Mouse (Mus musculus): ENCODE measurements around the gene Khdrbs1. TPM values are rescaled to one million over a fixed set of nuclear protein-coding genes. Genes with fewer than 3 reads are reported as not detected.
"Not testable (repeated sequence)": the region's sequence is repeated elsewhere in the genome, so short reads cannot be mapped to it uniquely, and the experiment has no call there.

Gene Khdrbs1
- total RNA-seq, 1 experiment, result 58.2 TPM

DNA sequence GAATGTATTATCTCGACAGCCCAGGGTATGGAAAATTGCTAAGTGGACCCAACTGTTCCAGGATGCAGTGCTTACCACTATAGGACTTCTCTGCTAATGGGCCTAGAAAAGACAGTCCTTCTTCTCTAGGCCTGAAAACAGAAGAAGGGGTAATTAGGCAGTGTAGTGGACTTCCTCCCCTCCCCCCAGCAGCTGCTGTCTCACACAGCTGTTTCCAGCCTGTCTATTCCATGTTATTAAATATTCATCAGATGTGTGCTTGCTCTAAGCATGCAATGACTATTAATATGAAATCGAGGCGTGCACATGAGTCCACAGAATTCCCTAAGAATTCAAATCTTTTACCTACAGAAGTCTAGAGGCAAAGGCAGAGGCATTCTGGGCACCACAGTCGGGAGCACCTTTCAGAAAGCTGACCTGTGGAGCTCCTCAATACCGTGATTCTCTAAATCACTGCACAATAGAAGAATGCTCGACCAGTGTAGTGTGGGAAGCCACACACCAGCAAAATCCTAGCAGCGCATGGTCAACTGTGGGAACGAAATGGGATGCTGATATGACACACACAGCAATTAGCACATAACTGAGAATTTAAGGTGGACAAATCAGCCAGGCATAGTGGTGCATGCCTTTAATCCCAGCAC lies 32.5 kb downstream of the Khdrbs1 start:
- no peaks in the 10 kb centered on the region for H3K9me3 ChIP-seq (ENCODE audit: control insufficient read depth, insufficient read depth, low read depth, low read length)
- H3K4me1 ChIP-seq (ENCODE audit: control insufficient read depth in 2 of 2, insufficient read depth in 2 of 2, low read length in 2 of 2, poor library complexity in 1 of 2), result no peaks in the 10 kb centered on the region
- peaks cover 40% of the 10 kb centered on the region for H3K36me3 ChIP-seq (ENCODE audit: control insufficient read depth, insufficient read depth, low read length, poor library complexity, severe bottlenecking)
- H3K9ac ChIP-seq (ENCODE audit: insufficient read depth, low read depth, low read length, poor library complexity, severe bottlenecking), result no peak overlapping the region
- in situ Hi-C loops (cut with MboI; ENCODE audit: low sequenced_read_pairs in 2 of 2, unreplicated experiment in 2 of 2), result no loop called here
- TF ChIP-seq ZC3H11A (IDR thresholded peaks at IDR 0.05; ENCODE audit: borderline replicate concordance, low read depth, low read length) (no peak), HCFC1 (IDR thresholded peaks at IDR 0.05; ENCODE audit: borderline replicate concordance, insufficient read depth, low read length) (no peak), MAFK (IDR thresholded peaks at IDR 0.05; ENCODE audit: insufficient read depth, low read depth, low read length) (no peak), CHD2 (IDR thresholded peaks at IDR 0.05; ENCODE audit: low read depth, low read length) (no peak), ZNF384 (IDR thresholded peaks at IDR 0.05; ENCODE audit: low read depth, low read length) (no peak)
- no peak for DNase-seq (ENCODE audit: low read depth, low spot score)
- H3K27ac ChIP-seq (ENCODE audit: insufficient read depth, low read depth, low read length, poor library complexity, severe bottlenecking), result no peak overlapping the region
- no peak overlapping the region for H3K4me3 ChIP-seq (ENCODE audit: insufficient read depth in 1 of 2, low read depth in 1 of 2, low read length in 2 of 2, poor library complexity in 1 of 2, severe bottlenecking in 1 of 2)

DNA sequence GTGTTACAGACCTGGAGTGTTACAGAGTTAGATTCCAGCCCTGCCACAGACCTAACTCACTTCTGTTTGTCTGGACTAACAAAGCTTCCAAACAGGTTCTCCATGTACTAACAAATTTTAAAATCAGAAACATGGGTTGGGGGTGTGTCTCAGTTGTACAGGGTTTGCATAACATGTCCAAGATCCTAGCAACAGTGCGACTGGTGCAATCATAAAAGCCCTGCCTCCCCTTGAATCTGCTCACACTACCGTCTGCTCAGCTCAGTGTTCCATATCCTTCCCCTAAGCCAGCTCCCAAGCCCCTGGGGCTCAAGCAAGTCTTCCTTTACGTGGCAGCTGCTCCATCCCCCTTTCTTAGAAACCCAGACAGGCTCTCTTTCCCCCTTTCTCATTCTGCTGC lies 35.4 kb downstream of the Khdrbs1 start:
- Histone ChIP-seq H3K36me3 (ENCODE audit: control insufficient read depth, insufficient read depth, low read length, poor library complexity, severe bottlenecking) (peaks cover 34% of the 10 kb centered on the region), H3K9me3 (ENCODE audit: control insufficient read depth, insufficient read depth, low read depth, low read length) (no peaks in the 10 kb centered on the region), H3K4me1 (ENCODE audit: control insufficient read depth in 2 of 2, insufficient read depth in 2 of 2, low read length in 2 of 2, poor library complexity in 1 of 2) (no peaks in the 10 kb centered on the region; a peak in 1 of 4 replicates), H3K9ac (ENCODE audit: insufficient read depth, low read depth, low read length, poor library complexity, severe bottlenecking) (no peak overlapping the region), H3K27ac (ENCODE audit: insufficient read depth, low read depth, low read length, poor library complexity, severe bottlenecking) (no peak overlapping the region), H3K4me3 (ENCODE audit: insufficient read depth in 1 of 2, low read depth in 1 of 2, low read length in 2 of 2, poor library complexity in 1 of 2, severe bottlenecking in 1 of 2) (no peak overlapping the region)
- in situ Hi-C loops (cut with MboI; ENCODE audit: low sequenced_read_pairs in 2 of 2, unreplicated experiment in 2 of 2), result no loop called here
- DNase-seq (ENCODE audit: low read depth, low spot score), result no peak
- TF ChIP-seq CHD2 (IDR thresholded peaks at IDR 0.05; ENCODE audit: low read depth, low read length) (no peak), HCFC1 (IDR thresholded peaks at IDR 0.05; ENCODE audit: borderline replicate concordance, insufficient read depth, low read length) (no peak), ZC3H11A (IDR thresholded peaks at IDR 0.05; ENCODE audit: borderline replicate concordance, low read depth, low read length) (no peak), MAFK (IDR thresholded peaks at IDR 0.05; ENCODE audit: insufficient read depth, low read depth, low read length) (no peak), ZNF384 (IDR thresholded peaks at IDR 0.05; ENCODE audit: low read depth, low read length) (no peak)

DNA sequence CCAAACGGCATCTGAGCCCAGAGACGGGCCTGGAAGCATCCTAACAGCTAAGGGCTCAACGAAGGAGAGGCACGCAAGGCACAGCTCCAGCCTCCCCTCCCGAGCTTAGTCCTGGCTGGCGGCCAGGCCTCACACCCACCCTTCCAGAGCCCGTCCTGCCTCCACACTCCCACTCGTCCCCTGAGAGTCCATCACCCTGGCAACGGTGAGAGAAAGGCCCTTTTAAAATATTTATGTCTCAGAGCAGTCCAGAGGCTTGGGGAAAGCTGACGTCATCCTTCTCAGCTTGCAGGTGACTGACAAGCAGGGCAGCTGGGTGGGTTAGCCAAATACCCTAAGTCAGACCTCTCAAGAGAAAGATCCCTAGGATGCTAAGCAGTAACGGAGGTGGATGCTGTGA lies 39.6 kb downstream of the Khdrbs1 start:
- no peak for DNase-seq (ENCODE audit: low read depth, low spot score)
- peaks cover 14% of the 10 kb centered on the region for H3K36me3 ChIP-seq (ENCODE audit: control insufficient read depth, insufficient read depth, low read length, poor library complexity, severe bottlenecking)
- in situ Hi-C loops (cut with MboI; ENCODE audit: low sequenced_read_pairs in 2 of 2, unreplicated experiment in 2 of 2), result no loop called here
- no peak overlapping the region for H3K9ac ChIP-seq (ENCODE audit: insufficient read depth, low read depth, low read length, poor library complexity, severe bottlenecking)
- no peak overlapping the region for H3K4me3 ChIP-seq (ENCODE audit: insufficient read depth in 1 of 2, low read depth in 1 of 2, low read length in 2 of 2, poor library complexity in 1 of 2, severe bottlenecking in 1 of 2)
- H3K27ac ChIP-seq (ENCODE audit: insufficient read depth, low read depth, low read length, poor library complexity, severe bottlenecking), result no peak overlapping the region
- no peak for TF ChIP-seq ZC3H11A (IDR thresholded peaks at IDR 0.05; ENCODE audit: borderline replicate concordance, low read depth, low read length)
- TF ChIP-seq CHD2 (IDR thresholded peaks at IDR 0.05; ENCODE audit: low read depth, low read length), result no peak
- TF ChIP-seq MAFK (IDR thresholded peaks at IDR 0.05; ENCODE audit: insufficient read depth, low read depth, low read length), result no peak
- no peak for TF ChIP-seq ZNF384 (IDR thresholded peaks at IDR 0.05; ENCODE audit: low read depth, low read length)
- TF ChIP-seq HCFC1 (IDR thresholded peaks at IDR 0.05; ENCODE audit: borderline replicate concordance, insufficient read depth, low read length), result no peak
- no peaks in the 10 kb centered on the region for H3K9me3 ChIP-seq (ENCODE audit: control insufficient read depth, insufficient read depth, low read depth, low read length)
- no peaks in the 10 kb centered on the region; a peak in 1 of 4 replicates for H3K4me1 ChIP-seq (ENCODE audit: control insufficient read depth in 2 of 2, insufficient read depth in 2 of 2, low read length in 2 of 2, poor library complexity in 1 of 2)

DNA sequence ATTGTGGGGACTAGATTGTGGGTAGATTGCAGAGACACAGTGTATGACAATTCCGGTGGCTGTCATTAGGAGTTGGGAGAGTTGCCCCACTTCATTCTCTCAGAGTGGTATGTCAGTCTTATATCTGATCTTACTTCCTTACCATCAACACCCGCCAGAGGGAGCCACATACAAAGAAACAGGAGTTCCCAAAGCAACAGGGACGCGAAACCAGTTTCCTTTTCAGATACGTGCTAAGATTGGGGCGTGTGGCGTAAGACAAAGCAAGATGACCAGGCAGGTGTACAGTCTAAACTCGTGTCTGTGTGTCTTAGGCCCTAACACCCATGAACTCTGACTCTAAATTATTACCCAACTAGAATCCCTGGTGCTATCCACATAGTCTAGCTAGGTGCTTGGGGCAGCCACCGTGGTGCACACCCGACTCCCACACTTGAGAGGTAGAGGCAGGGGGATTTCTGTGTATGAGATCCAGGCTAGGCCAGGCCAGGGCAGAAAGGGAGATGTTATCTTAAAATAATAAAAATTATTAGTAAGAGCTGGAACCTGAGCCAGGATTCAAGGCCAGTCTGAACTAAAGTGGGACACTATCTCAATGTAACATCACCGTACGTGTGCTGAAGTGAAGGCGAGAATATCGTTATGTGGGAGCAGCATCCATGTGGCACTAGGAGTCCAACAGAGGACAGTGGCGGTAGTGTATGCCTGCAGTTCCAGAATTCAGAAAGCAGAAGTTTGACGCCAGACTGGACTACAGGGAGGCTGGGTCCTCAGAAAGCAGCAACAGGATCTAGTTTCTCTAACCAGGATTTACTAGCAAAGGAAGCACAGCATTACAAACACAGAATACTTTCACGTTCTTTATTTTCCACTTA lies 40.4 kb downstream of the Khdrbs1 start:
- no peak overlapping the region for H3K27ac ChIP-seq (ENCODE audit: insufficient read depth, low read depth, low read length, poor library complexity, severe bottlenecking)
- H3K4me1 ChIP-seq (ENCODE audit: control insufficient read depth in 2 of 2, insufficient read depth in 2 of 2, low read length in 2 of 2, poor library complexity in 1 of 2), result no peaks in the 10 kb centered on the region; a peak in 1 of 4 replicates
- no peak overlapping the region for H3K4me3 ChIP-seq (ENCODE audit: insufficient read depth in 1 of 2, low read depth in 1 of 2, low read length in 2 of 2, poor library complexity in 1 of 2, severe bottlenecking in 1 of 2)
- in situ Hi-C loops (cut with MboI; ENCODE audit: low sequenced_read_pairs in 2 of 2, unreplicated experiment in 2 of 2), result no loop called here
- no peak for TF ChIP-seq MAFK (IDR thresholded peaks at IDR 0.05; ENCODE audit: insufficient read depth, low read depth, low read length)
- TF ChIP-seq ZNF384 (IDR thresholded peaks at IDR 0.05; ENCODE audit: low read depth, low read length), result no peak
- TF ChIP-seq CHD2 (IDR thresholded peaks at IDR 0.05; ENCODE audit: low read depth, low read length), result no peak
- TF ChIP-seq ZC3H11A (IDR thresholded peaks at IDR 0.05; ENCODE audit: borderline replicate concordance, low read depth, low read length), result no peak; the same call in 1 of the 2 replicates
- TF ChIP-seq HCFC1 (IDR thresholded peaks at IDR 0.05; ENCODE audit: borderline replicate concordance, insufficient read depth, low read length), result no peak
- H3K36me3 ChIP-seq (ENCODE audit: control insufficient read depth, insufficient read depth, low read length, poor library complexity, severe bottlenecking), result peaks cover 14% of the 10 kb centered on the region
- no peak overlapping the region for H3K9ac ChIP-seq (ENCODE audit: insufficient read depth, low read depth, low read length, poor library complexity, severe bottlenecking)
- H3K9me3 ChIP-seq (ENCODE audit: control insufficient read depth, insufficient read depth, low read depth, low read length), result no peaks in the 10 kb centered on the region
- peak; percentile 91 for DNase-seq (ENCODE audit: low read depth, low spot score)

DNA sequence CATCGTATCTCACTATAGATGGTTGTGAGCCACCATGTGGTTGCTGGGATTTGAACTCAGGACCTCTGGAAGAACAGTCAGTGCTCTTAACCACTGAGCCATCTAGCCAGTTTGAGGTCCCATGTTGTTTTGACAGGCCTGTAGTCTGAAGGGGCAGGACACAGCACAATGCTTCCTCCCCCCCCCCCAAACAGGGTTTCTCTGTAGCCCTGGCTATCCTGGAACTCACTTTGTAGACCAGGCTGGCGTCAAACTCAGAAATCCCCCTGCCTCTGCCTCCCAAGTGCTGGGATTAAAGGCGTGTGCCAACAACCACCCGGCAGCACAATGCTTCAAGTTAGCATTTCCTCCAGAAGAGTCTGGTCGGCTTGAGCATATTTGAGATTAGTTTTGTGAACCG lies 41.4 kb downstream of the Khdrbs1 start:
- DNase-seq (ENCODE audit: low read depth, low spot score); H3K27ac ChIP-seq (ENCODE audit: insufficient read depth, low read depth, low read length, poor library complexity, severe bottlenecking); H3K36me3 ChIP-seq (ENCODE audit: control insufficient read depth, insufficient read depth, low read length, poor library complexity, severe bottlenecking): not testable (repeated sequence)

More for the DNA sequence above, 41.4 kb downstream of the Khdrbs1 start:
- H3K9ac ChIP-seq (ENCODE audit: insufficient read depth, low read depth, low read length, poor library complexity, severe bottlenecking); in situ Hi-C loops (cut with MboI; ENCODE audit: low sequenced_read_pairs in 2 of 2, unreplicated experiment in 2 of 2); H3K4me3 ChIP-seq (ENCODE audit: insufficient read depth in 1 of 2, low read depth in 1 of 2, low read length in 2 of 2, poor library complexity in 1 of 2, severe bottlenecking in 1 of 2); H3K9me3 ChIP-seq (ENCODE audit: control insufficient read depth, insufficient read depth, low read depth, low read length); H3K4me1 ChIP-seq (ENCODE audit: control insufficient read depth in 2 of 2, insufficient read depth in 2 of 2, low read length in 2 of 2, poor library complexity in 1 of 2): not testable (repeated sequence)
